Mouse (Mus musculus) C2C12 (cell line): ENCODE measurements around the gene Defb23. TPM values are rescaled to one million over a fixed set of nuclear protein-coding genes. Genes with fewer than 3 reads are reported as not detected.

Source experiments
- H3K27me3 ChIP-seq: one replicate; pipeline ENCODE4 v1.6.1; 2011; ENCODE audit not compliant: control insufficient read depth, insufficient read depth, insufficient read length
- H3K36me3 ChIP-seq: one replicate; pipeline ENCODE4 v1.6.1; 2011; ENCODE audit not compliant: control insufficient read depth, insufficient read depth
- H3K4me3 ChIP-seq: one replicate; pipeline ENCODE4 v1.5.1; 2011; ENCODE audit warnings: mild to moderate bottlenecking, control low read depth; ENCODE audit not compliant: poor library complexity, insufficient read depth, severe bottlenecking
- H3K79me2 ChIP-seq: one replicate; pipeline ENCODE4 v1.6.1; 2011; ENCODE audit not compliant: control insufficient read depth, insufficient read depth
- H3K79me3 ChIP-seq: one replicate; pipeline ENCODE4 v1.6.1; 2011; ENCODE audit warnings: low read depth, control low read depth
- H3ac ChIP-seq: one replicate; pipeline ENCODE3; 2011; ENCODE audit warnings: low read depth; ENCODE audit not compliant: control insufficient read depth, insufficient read length
- CEBPB ChIP-seq: IDR thresholded peaks from one replicate; pipeline ENCODE4 v1.6.1; 2011; ENCODE audit warnings: low read depth, mild to moderate bottlenecking, control low read depth, moderate library complexity
- CTCF ChIP-seq: IDR thresholded peaks from one replicate; pipeline ENCODE4 v1.5.1; 2011; ENCODE audit not compliant: control insufficient read depth, insufficient read depth, insufficient read length
- FOSL1 ChIP-seq: IDR thresholded peaks from one replicate; pipeline ENCODE4 v1.8.0; 2011; ENCODE audit warnings: mild to moderate bottlenecking, low read length; ENCODE audit not compliant: poor library complexity, insufficient read depth, severe bottlenecking
- MAX ChIP-seq: IDR thresholded peaks from one replicate; pipeline ENCODE4 v1.6.1; 2011; ENCODE audit warnings: mild to moderate bottlenecking, control low read depth
- MYOD1 ChIP-seq: IDR thresholded peaks from one replicate; pipeline ENCODE4 v1.6.1; 2011; ENCODE audit warnings: low read depth; ENCODE audit not compliant: control insufficient read depth, insufficient read length
- MYOG ChIP-seq: IDR thresholded peaks from one replicate; pipeline ENCODE4 v1.6.1; 2011; ENCODE audit not compliant: control insufficient read depth, insufficient read length; ENCODE audit errors: extremely low read depth
- USF1 ChIP-seq: IDR thresholded peaks from one replicate; pipeline ENCODE4 v1.6.1; 2011; ENCODE audit warnings: low read depth, mild to moderate bottlenecking, control low read depth, moderate library complexity
- polyA plus RNA-seq: library from polyadenylated mRNA; unstranded; fragments of >200 nt; fragmentation: generic; extraction: Trizol; gene quantifications from one replicate; pipeline ENCODE4 v1.2.1, GENCODE M21; 2012; ENCODE audit warnings: missing spikeins

The Defb23 gene
- polyA plus RNA-seq, 1 experiment: not detected

GRCm38 (mm10) chr2:152447461-152447860 is 17.0 kb downstream of the Defb23 start:
- H3K36me3 ChIP-seq: no peaks in the 10 kb centered on the region
- H3K27me3 ChIP-seq: peaks cover 8% of the 10 kb centered on the region
- TF ChIP-seq FOSL1 (no peak), CEBPB (no peak), MAX (no peak), MYOD1 (no peak)
- H3K79me2 ChIP-seq: no peaks in the 10 kb centered on the region
- no peak overlapping the region for H3ac ChIP-seq
- H3K4me3 ChIP-seq: no peak overlapping the region
- H3K79me3 ChIP-seq: no peaks in the 10 kb centered on the region

DNA sequence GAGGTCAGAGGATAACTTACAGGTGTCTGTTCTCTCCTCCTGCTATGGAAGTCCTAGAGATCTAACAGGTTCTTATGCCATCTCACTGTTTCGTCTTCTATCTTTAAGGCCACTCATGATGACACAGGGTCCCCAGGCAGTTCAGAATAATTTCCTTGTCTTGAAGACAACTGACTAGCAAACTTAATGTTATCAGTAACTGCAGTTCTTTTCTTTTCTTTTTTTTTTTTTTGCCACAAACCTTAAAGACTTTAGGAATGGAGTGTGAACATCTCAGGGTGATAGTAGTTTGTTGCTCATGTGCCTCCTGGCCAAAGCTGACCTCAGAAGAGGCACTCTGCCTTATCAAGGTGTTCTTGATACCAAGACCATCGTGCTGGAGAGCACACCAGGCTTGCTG is 17.8 kb downstream of the Defb23 start:
- Histone ChIP-seq H3K79me3 (no peaks in the 10 kb centered on the region), H3K79me2 (no peaks in the 10 kb centered on the region), H3ac (no peak overlapping the region), H3K36me3 (no peaks in the 10 kb centered on the region), H3K27me3 (peaks cover 8% of the 10 kb centered on the region), H3K4me3 (no peak overlapping the region)
- TF ChIP-seq MYOD1: no peak
- no peak for TF ChIP-seq MAX
- no peak for TF ChIP-seq FOSL1
- TF ChIP-seq USF1: no peak
- no peak for TF ChIP-seq CTCF
- TF ChIP-seq CEBPB: no peak

DNA sequence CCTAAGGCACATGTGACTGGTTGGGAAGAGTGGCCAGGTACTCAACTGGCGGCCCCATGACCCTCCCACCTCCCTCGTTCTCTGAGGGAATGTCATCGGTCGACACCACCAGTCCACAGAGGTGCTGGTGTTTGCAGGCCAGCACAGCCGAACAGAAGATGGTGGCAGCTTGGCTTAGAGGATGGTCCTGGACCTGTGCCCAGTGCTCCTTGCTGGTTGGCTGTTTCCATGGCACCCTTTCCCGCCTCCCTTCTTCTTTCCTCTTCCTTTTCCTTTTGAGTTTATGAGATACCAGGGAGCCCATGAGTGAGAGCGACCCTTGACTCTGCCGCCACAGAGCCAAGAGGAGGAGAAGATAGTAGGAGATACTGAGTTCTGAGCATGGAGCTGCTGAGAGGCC is 21.1 kb downstream of the Defb23 start:
- Histone ChIP-seq H3K4me3 (no peak overlapping the region), H3K27me3 (peaks cover 8% of the 10 kb centered on the region), H3K79me2 (no peaks in the 10 kb centered on the region), H3ac (no peak overlapping the region), H3K79me3 (no peaks in the 10 kb centered on the region), H3K36me3 (no peaks in the 10 kb centered on the region)
- TF ChIP-seq USF1 (no peak), MAX (no peak), CEBPB (no peak), CTCF (no peak), MYOG (no peak), FOSL1 (no peak), MYOD1 (no peak)

GRCm38 (mm10) chr2:152442322-152442721 is 22.1 kb downstream of the Defb23 start:
- Histone ChIP-seq H3K27me3 (peaks cover 8% of the 10 kb centered on the region), H3K79me3 (no peaks in the 10 kb centered on the region), H3K36me3 (no peaks in the 10 kb centered on the region), H3K79me2 (no peaks in the 10 kb centered on the region), H3ac (no peak overlapping the region), H3K4me3 (no peak overlapping the region)
- no peak for TF ChIP-seq FOSL1
- no peak for TF ChIP-seq CTCF
- TF ChIP-seq MYOD1: no peak
- TF ChIP-seq CEBPB: no peak
- TF ChIP-seq USF1: no peak
- TF ChIP-seq MYOG: no peak
- TF ChIP-seq MAX: no peak

GRCm38 (mm10) chr2:152439833-152440232 is 24.6 kb downstream of the Defb23 start:
- H3K36me3 ChIP-seq: no peaks in the 10 kb centered on the region
- no peak overlapping the region for H3K4me3 ChIP-seq
- no peaks in the 10 kb centered on the region for H3K79me3 ChIP-seq
- no peaks in the 10 kb centered on the region for H3K27me3 ChIP-seq
- TF ChIP-seq MAX (no peak), CEBPB (no peak), USF1 (no peak), MYOD1 (no peak), CTCF (no peak), MYOG (no peak), FOSL1 (no peak)
- H3K79me2 ChIP-seq: no peaks in the 10 kb centered on the region
- no peak overlapping the region for H3ac ChIP-seq

DNA sequence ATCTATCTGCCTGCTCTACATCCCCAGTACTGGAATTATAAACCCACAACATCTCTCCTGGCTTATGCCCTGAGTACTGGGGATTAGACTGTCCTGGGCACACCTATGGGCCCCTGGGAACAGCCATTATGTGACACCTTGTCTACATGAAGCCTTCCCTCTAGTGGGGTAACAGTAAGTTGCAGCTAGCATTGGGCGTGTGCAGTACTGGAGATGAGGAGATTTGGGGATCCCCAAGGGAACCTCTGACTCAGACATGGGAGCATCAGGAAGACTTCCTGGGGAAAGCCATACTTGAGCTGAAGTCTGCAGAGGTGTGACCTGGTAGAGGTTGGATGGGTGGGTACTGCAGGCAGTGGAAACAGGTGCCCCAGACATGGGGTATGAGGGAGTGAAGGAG is 25.5 kb downstream of the Defb23 start:
- Histone ChIP-seq H3K27me3 (no peaks in the 10 kb centered on the region), H3ac (no peak overlapping the region), H3K36me3 (no peaks in the 10 kb centered on the region), H3K79me2 (no peaks in the 10 kb centered on the region), H3K4me3 (no peak overlapping the region), H3K79me3 (no peaks in the 10 kb centered on the region)
- TF ChIP-seq MYOG: no peak
- no peak for TF ChIP-seq MAX
- TF ChIP-seq MYOD1: no peak
- TF ChIP-seq CEBPB: no peak
- TF ChIP-seq USF1: no peak
- no peak for TF ChIP-seq CTCF
- no peak for TF ChIP-seq FOSL1
